8 mouse cellular contexts compared by ENCODE assay signal in the genomic region with DNA sequence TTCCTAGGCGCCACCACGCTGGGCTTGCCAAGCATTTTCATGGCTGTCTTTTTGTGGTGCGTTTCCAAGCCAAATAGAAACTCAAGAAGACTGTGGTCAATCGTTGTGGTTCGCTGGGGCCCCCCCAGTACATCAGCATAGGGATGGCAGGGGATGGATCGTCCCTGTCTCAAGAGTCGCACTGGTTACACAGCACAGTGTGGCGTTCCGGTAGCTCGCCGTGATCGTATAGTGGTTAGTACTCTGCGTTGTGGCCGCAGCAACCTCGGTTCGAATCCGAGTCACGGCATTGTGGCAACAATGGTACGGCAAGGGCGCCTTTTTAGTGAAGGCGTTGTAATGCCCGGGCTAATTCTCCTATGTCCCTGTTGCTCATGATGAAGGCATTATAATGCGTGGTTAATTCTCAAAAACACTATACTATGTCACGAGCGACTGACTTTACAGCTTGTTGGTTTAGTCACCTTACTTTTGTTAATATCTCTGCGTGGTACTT. TPM values are rescaled to one million over a fixed set of nuclear protein-coding genes. Genes with fewer than 3 reads are reported as not detected.
DNase-seq lines count a peak whose midpoint lies in the region; ATAC-seq and TF ChIP-seq lines count a peak whose summit lies in the region.

No protein-coding gene starts in this region.

- in situ Hi-C loops in CH12.LX (cut with MboI; ENCODE audit: low pct_ligation_motif_present, low pct_unique_long_range_greater_than_20kb, low sequenced_read_pairs) = loop anchor here (25.0 kb wide), 1 partner anchor 235 kb away; a partner anchor contains a TSS

- dilution Hi-C loops in CH12.LX (cut with MboI; ENCODE audit: extremely low pct_ligation_motif_present, extremely low pct_unique_long_range_greater_than_20kb, low sequenced_read_pairs) = no loop called here

- H3K27me3 ChIP-seq in CH12.LX (replicated peaks) = peaks cover 3% of the 10 kb centered on the region
- H3K27me3 ChIP-seq in forebrain, embryonic 11.5 days (ENCODE audit: control insufficient read depth, insufficient read depth, low read length) = no peaks in the 10 kb centered on the region
- no peaks in the 10 kb centered on the region for H3K27me3 ChIP-seq in liver, postnatal 0 days (ENCODE audit: insufficient read depth, low read length)
- H3K27me3 ChIP-seq in neural tube, embryonic 13.5 days = no peaks in the 10 kb centered on the region

- TF ChIP-seq EP300 in CH12.LX (IDR thresholded peaks at IDR 0.05; ENCODE audit: low read length) = no peak
- no peak for TF ChIP-seq EP300 in liver, postnatal 0 days (IDR thresholded peaks at IDR 0.05; ENCODE audit: low read depth)

- no peaks in the 10 kb centered on the region for H3K79me2 ChIP-seq in CH12.LX (replicated peaks; ENCODE audit: control insufficient read depth, extremely low read depth, insufficient read depth, poor library complexity, severe bottlenecking)

- peak overlapping the region; percentile 54 to 69 (median 62) for H3K4me3 ChIP-seq in CH12.LX (replicated peaks in 1 of 3; ENCODE audit: low read depth in 2 of 3, low read length in 2 of 3, poor library complexity in 1 of 3)
- H3K4me3 ChIP-seq in forebrain, embryonic 11.5 days (ENCODE audit: low read depth, low read length) = peak overlapping the region; percentile 63
- H3K4me3 ChIP-seq in liver, postnatal 0 days (ENCODE audit: low read depth, low read length) = peak overlapping the region; percentile 68
- H3K4me3 ChIP-seq in neural tube, embryonic 13.5 days = peak overlapping the region; percentile 57

- H3K4me1 ChIP-seq in CH12.LX (ENCODE audit: control insufficient read depth in 1 of 2, insufficient read depth in 2 of 2) = peaks cover 12 to 41% of the 10 kb centered on the region in 2 experiments
- H3K4me1 ChIP-seq in forebrain, embryonic 11.5 days (replicated peaks; ENCODE audit: control insufficient read depth, insufficient read depth, low read length) = no peaks in the 10 kb centered on the region
- H3K4me1 ChIP-seq in liver, postnatal 0 days (ENCODE audit: insufficient read depth) = peaks cover 12% of the 10 kb centered on the region
- H3K4me1 ChIP-seq in neural tube, embryonic 13.5 days (replicated peaks) = peaks cover 15% of the 10 kb centered on the region

- peak overlapping the region; percentile 97 for H3K9ac ChIP-seq in CH12.LX (ENCODE audit: insufficient read depth, low read depth)
- H3K9ac ChIP-seq in forebrain, embryonic 11.5 days (ENCODE audit: low read length) = peak overlapping the region; percentile 78
- H3K9ac ChIP-seq in liver, postnatal 0 days (replicated peaks) = peak overlapping the region; percentile 67
- H3K9ac ChIP-seq in neural tube, embryonic 13.5 days = peak overlapping the region; percentile 76

- peak overlapping the region; percentile 78 for H3K27ac ChIP-seq in CH12.LX (ENCODE audit: insufficient read depth, low read depth)
- peak overlapping the region; percentile 85 for H3K27ac ChIP-seq in forebrain, embryonic 11.5 days (ENCODE audit: low read depth, low read length)
- peak overlapping the region; percentile 84 for H3K27ac ChIP-seq in liver, postnatal 0 days (ENCODE audit: low read depth)
- H3K27ac ChIP-seq in neural tube, embryonic 13.5 days (replicated peaks) = peak overlapping the region; percentile 92

- no peaks in the 10 kb centered on the region for H3K36me3 ChIP-seq in CH12.LX (replicated peaks in 1 of 2; ENCODE audit: control insufficient read depth in 1 of 2, insufficient read depth in 1 of 2, low read length in 1 of 2)
- H3K36me3 ChIP-seq in forebrain, embryonic 11.5 days (ENCODE audit: control insufficient read depth, insufficient read depth, low read length) = no peaks in the 10 kb centered on the region
- H3K36me3 ChIP-seq in liver, postnatal 0 days (replicated peaks; ENCODE audit: insufficient read depth, low read length) = no peaks in the 10 kb centered on the region
- H3K36me3 ChIP-seq in neural tube, embryonic 13.5 days = no peaks in the 10 kb centered on the region

- H3K4me2 ChIP-seq in CH12.LX (ENCODE audit: insufficient read depth, low read depth, poor library complexity, severe bottlenecking) = peak overlapping the region; percentile 62; the same call in 1 of the 2 replicates
- H3K4me2 ChIP-seq in forebrain, embryonic 11.5 days (ENCODE audit: low read depth, low read length, severe bottlenecking) = peak overlapping the region; percentile 49; the same call in 1 of the 2 replicates
- H3K4me2 ChIP-seq in liver, postnatal 0 days (ENCODE audit: low read depth, low read length) = peak overlapping the region; percentile 73
- peak overlapping the region; percentile 51 for H3K4me2 ChIP-seq in neural tube, embryonic 13.5 days

- no peak for TF ChIP-seq RAD21 in CH12.LX (IDR thresholded peaks at IDR 0.05; ENCODE audit: low read depth, low read length)

- DNase-seq in CH12.LX (ENCODE audit: extremely low read depth) = peak; percentile 86
- peak; percentile 45 to 50 for DNase-seq in adrenal gland, postnatal 4 days (ENCODE audit: low spot score in 2 of 2)
- peak; percentile 93 for DNase-seq in forebrain, embryonic 11.5 days (ENCODE audit: low spot score)
- peak; percentile 76 to 82 for DNase-seq in heart, postnatal 10 days
- peak; percentile 70 to 81 for DNase-seq in kidney, postnatal 4 days
- peak; percentile 86 for DNase-seq in liver, postnatal 0 days
- peak; percentile 66 for DNase-seq in testis, postnatal 14 days (ENCODE audit: low spot score)

- no peaks in the 10 kb centered on the region for H3K9me3 ChIP-seq in CH12.LX (replicated peaks; ENCODE audit: low read length)
- no peaks in the 10 kb centered on the region for H3K9me3 ChIP-seq in forebrain, embryonic 11.5 days (ENCODE audit: control insufficient read depth, low read length)
- no peaks in the 10 kb centered on the region for H3K9me3 ChIP-seq in liver, postnatal 0 days (ENCODE audit: low read length)
- no peaks in the 10 kb centered on the region for H3K9me3 ChIP-seq in neural tube, embryonic 13.5 days

- TF ChIP-seq POLR2A in CH12.LX (IDR thresholded peaks at IDR 0.05; ENCODE audit: low read depth, low read length) = no peak; the same call in 1 of the 2 replicates

- ATAC-seq in forebrain, embryonic 11.5 days (replicated peaks; ENCODE audit: low FRiP score) = peak; percentile 86
- peak; percentile 77 for ATAC-seq in liver, postnatal 0 days
- peak; percentile 86 for ATAC-seq in neural tube, embryonic 13.5 days (ENCODE audit: low read depth)

- under 1% methylated on average over 26 of the region's 26 CpGs for WGBS in forebrain, embryonic 11.5 days
- 2% methylated on average over 26 of the region's 26 CpGs for WGBS in liver, postnatal 0 days (ENCODE audit: insufficient replicate concordance)
- under 1% methylated on average over 26 of the region's 26 CpGs for WGBS in neural tube, embryonic 13.5 days

- intact Hi-C loops in heart, postnatal 10 days (cut with DNase I) = loop anchor here (1.0 to 10.0 kb wide), 2 partner anchors 29 to 387 kb away; a partner anchor contains a TSS

- TF ChIP-seq CTCF in CH12.LX (conservative IDR thresholded peaks at IDR 0.05 in 1 of 2, IDR thresholded peaks at IDR 0.05 in 1 of 2; ENCODE audit: low read depth in 2 of 2, low read length in 2 of 2) = no peak
- no peak; the same call in 1 of the 2 replicates for TF ChIP-seq CTCF in liver, postnatal 0 days (IDR thresholded peaks at IDR 0.05; ENCODE audit: low read depth)

TF ChIP-seq in CH12.LX, 34 proteins besides CTCF, POLR2A, EP300 and RAD21 (continues in another document):
- TF ChIP-seq ETS1 (conservative IDR thresholded peaks at IDR 0.05; ENCODE audit: low read depth, low read length) (no peak), JUN (IDR thresholded peaks at IDR 0.05; ENCODE audit: insufficient read depth, low read depth, low read length) (no peak), GABPA (IDR thresholded peaks at IDR 0.05; ENCODE audit: insufficient replicate concordance, low read depth, low read length) (no peak), MEF2A (IDR thresholded peaks at IDR 0.05; ENCODE audit: borderline replicate concordance, low read depth, low read length) (no peak), CHD2 (IDR thresholded peaks at IDR 0.05; ENCODE audit: low read length) (no peak), ZC3H11A (IDR thresholded peaks at IDR 0.05; ENCODE audit: low read depth, low read length) (no peak), RCOR1 (conservative IDR thresholded peaks at IDR 0.05; ENCODE audit: low read depth, low read length) (no peak), SMC3 (IDR thresholded peaks at IDR 0.05; ENCODE audit: low read depth, low read length) (no peak), NELFE (IDR thresholded peaks at IDR 0.05; ENCODE audit: low read depth, low read length) (no peak), JUND (conservative IDR thresholded peaks at IDR 0.05; ENCODE audit: low read depth, low read length) (no peak), MAFK (IDR thresholded peaks at IDR 0.05; ENCODE audit: insufficient replicate concordance, low read length) (peak; percentile 98), TCF12 (IDR thresholded peaks at IDR 0.05; ENCODE audit: low read depth, low read length) (no peak), USF2 (conservative IDR thresholded peaks at IDR 0.05; ENCODE audit: low read depth, low read length) (no peak), PAX5 (IDR thresholded peaks at IDR 0.05; ENCODE audit: low read length) (no peak), ELF1 (IDR thresholded peaks at IDR 0.05; ENCODE audit: low read depth, low read length) (peak; percentile 99), ZNF384 (IDR thresholded peaks at IDR 0.05; ENCODE audit: low read depth, low read length) (no peak), MAZ (IDR thresholded peaks at IDR 0.05; ENCODE audit: low read depth, low read length) (no peak), MAX (IDR thresholded peaks at IDR 0.05; ENCODE audit: low read length) (no peak)

RNA-seq across cellular contexts. Expression of a gene that starts 8.8 kb away (rescaled TPM):
- total RNA-seq in CH12.LX (2012; rRNA removed) (2.1 and 2.7 TPM in 2 replicates), CH12.LX (2014; rRNA removed) (0.49 and 1.2 TPM in 2 replicates)
- 2.0 and 2.1 TPM in 2 replicates for polyA plus RNA-seq in CH12.LX (2012; ENCODE audit: insufficient read length, low read depth)
- total RNA-seq in adrenal gland, postnatal 4 days (2021) = 10 to 100 TPM; 30.5 to 32.7 TPM
- 5.2 and 6.9 TPM in 2 replicates for polyA plus RNA-seq in forebrain, embryonic 11.5 days (2014; fragmentation: Nextera tagmentation; extraction: Ambion mirVana)
- total RNA-seq in heart, postnatal 10 days (2021) = 1 to 10 TPM; 7.9 to 9.6 TPM
- 1.2 and 1.3 TPM in 2 replicates for polyA plus RNA-seq in liver, postnatal 0 days (2015; fragmentation: Nextera tagmentation; extraction: Ambion mirVana)
- polyA plus RNA-seq in neural tube, embryonic 13.5 days (2015; fragmentation: Nextera tagmentation; extraction: Ambion mirVana) = 12.7 and 17.2 TPM in 2 replicates

RNA-seq across cellular contexts. Expression of a gene that starts 48.5 kb away (rescaled TPM):
- total RNA-seq in CH12.LX (2012; rRNA removed) = 15.9 and 16.3 TPM in 2 replicates
- 30.3 and 32.0 TPM in 2 replicates for total RNA-seq in CH12.LX (2014; rRNA removed)
- 28.3 and 31.4 TPM in 2 replicates for polyA plus RNA-seq in CH12.LX (2012; ENCODE audit: insufficient read length, low read depth)
- total RNA-seq in adrenal gland, postnatal 4 days (2021) = 1 to 10 TPM; 1.8 to 2.4 TPM
- polyA plus RNA-seq in forebrain, embryonic 11.5 days (2014; fragmentation: Nextera tagmentation; extraction: Ambion mirVana) = not detected in 2 replicates
- total RNA-seq in heart, postnatal 10 days (2021) = 10 to 100 TPM; 23.0 to 32.1 TPM
- polyA plus RNA-seq in liver, postnatal 0 days (2015; fragmentation: Nextera tagmentation; extraction: Ambion mirVana) = 1.8 TPM in 2 replicates
- 0.11 TPM in 1 of 2 replicates, not detected in the other for polyA plus RNA-seq in neural tube, embryonic 13.5 days (2015; fragmentation: Nextera tagmentation; extraction: Ambion mirVana)

Comparison
In these comparisons a context has a peak if more than half of its experiments do, and no peak if none do; other contexts are left out.
1. Peak in every context shown above with its lines: DNase-seq, ATAC-seq, H3K4me3 ChIP-seq and H3K27ac ChIP-seq.
2. RNA of a gene that starts 48.5 kb away (polyA plus RNA-seq): 28.3 to 31.4 TPM in CH12.LX; 1.8 TPM in liver, postnatal 0 days, 0.11 TPM in neural tube, embryonic 13.5 days and not detected in forebrain, embryonic 11.5 days; every median in the first group is over 10 times any median in the second.